Mouse (Mus musculus): ENCODE results near the gene Clrn3. TPM values are rescaled to one million over a fixed set of nuclear protein-coding genes. Genes with fewer than 3 reads are reported as not detected.
"Not testable (repeated sequence)": the region's sequence is repeated elsewhere in the genome, so short reads cannot be mapped to it uniquely, and the experiment has no call there.

Clrn3 gene
- polyA plus RNA-seq, 1 experiment: not detected

DNA sequence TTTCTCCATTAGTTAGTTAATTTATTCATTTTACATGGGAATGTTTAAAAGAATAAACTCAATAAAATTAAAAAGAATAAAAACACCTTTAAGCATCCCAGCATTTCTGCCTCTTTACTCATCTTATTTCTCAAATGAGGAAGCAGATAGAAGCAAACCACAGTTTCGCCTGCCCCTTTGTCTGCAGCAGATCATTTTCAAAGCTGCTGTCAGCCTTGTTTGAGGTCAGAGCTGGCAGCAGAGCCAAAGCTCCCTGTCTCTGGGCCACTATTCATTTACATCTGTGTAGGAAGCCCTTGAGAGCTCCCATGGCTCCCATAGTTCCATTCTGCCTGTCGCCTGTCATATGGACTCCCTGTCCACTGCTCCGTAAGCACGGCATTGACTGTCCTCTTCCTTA, 19.9 kb downstream of the Clrn3 start:
- Histone ChIP-seq H3K4me1 (ENCODE audit: control insufficient read depth, insufficient read depth, low read length) (no peaks in the 10 kb centered on the region), H3K4me3 (ENCODE audit: insufficient read depth, low read depth, low read length) (no peak overlapping the region), H3K27ac (ENCODE audit: insufficient read depth, low read depth, low read length) (no peak overlapping the region)
- WGBS: 81% methylated on average over 4 of the region's 4 CpGs
- TF ChIP-seq CTCF (IDR thresholded peaks at IDR 0.05; ENCODE audit: insufficient read depth, low read depth, low read length) (no peak), POLR2A (IDR thresholded peaks at IDR 0.05; ENCODE audit: insufficient read depth, low read depth, low read length) (no peak)

DNA sequence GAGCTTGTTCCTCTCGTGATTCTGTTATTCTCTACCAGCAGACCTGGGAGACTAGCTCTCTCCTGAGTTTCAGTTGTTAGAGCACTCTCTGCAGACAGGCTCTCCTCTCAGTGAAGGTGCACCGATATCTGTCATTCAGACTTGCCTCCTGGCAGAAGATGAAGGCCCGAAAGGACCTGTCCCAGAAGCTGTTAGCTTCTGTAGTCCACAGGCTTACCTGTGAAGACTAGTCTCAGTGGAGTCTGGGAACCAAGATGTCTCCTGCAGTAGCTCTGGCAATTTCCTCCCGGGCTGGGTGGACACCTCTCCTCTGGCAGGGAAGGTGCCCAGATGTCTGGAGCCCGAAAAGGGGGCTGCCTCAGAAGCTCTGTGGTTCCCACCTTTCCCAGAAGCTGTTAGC, 21.9 kb downstream of the Clrn3 start:
- 98% methylated on average over 5 of the region's 5 CpGs for WGBS
- H3K4me3 ChIP-seq (ENCODE audit: insufficient read depth, low read depth, low read length); H3K27ac ChIP-seq (ENCODE audit: insufficient read depth, low read depth, low read length); H3K4me1 ChIP-seq (ENCODE audit: control insufficient read depth, insufficient read depth, low read length): not testable (repeated sequence)

DNA sequence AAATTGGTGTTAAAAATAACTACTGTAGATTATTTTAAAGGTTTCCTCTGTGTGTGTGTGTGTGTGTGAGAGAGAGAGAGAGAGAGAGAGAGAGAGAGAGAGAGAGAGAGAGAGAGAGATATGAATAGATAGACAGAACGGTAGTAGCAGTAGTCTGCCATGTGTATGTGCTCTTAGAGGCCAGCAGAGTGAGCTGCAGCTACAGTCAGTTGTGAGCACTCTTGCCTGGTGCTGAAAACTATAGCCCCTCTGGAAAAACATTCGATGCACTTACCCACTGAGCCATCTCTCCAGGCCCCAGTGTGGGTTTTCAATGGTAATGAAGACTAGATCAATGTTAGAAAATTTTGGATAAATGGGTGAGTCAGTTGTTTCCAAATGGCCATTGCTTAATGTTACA, 29.1 kb downstream of the Clrn3 start:
- Histone ChIP-seq H3K27ac (ENCODE audit: insufficient read depth, low read depth, low read length) (no peak overlapping the region), H3K4me1 (ENCODE audit: control insufficient read depth, insufficient read depth, low read length) (no peaks in the 10 kb centered on the region), H3K4me3 (ENCODE audit: insufficient read depth, low read depth, low read length) (no peak overlapping the region)
- TF ChIP-seq POLR2A (IDR thresholded peaks at IDR 0.05; ENCODE audit: insufficient read depth, low read depth, low read length): no peak
- 52% methylated on average over 2 of the region's 2 CpGs for WGBS

DNA sequence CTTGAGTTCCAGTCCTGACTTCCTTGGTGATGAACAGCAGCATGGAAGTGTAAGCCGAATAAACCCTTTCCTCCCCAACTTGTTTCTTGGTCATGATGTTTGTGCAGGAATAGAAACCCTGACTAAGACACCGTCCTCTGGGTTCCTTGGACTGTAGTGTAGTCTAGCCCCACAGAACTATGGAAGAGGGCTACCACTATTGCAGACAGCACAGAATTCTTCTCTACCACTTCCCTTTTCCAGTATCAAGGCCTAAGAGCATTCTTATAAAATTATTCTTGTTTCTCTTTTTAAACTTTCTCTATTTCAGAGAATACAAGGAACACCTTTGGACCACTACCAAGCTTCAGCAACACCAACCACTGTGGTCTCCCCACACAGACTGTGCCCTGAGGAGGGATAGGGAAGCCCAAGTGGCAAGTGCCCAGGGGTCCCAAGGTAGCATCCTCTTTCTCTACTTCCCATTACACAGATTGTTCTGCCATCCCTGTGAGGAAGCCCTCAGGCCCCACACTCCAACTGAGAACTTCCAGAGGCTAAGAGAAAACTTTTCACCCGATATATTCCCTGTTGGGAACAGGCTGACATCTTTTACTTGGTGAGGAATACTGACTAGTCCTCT, 29.8 kb downstream of the Clrn3 start:
- Histone ChIP-seq H3K27ac (ENCODE audit: insufficient read depth, low read depth, low read length) (no peak overlapping the region), H3K4me1 (ENCODE audit: control insufficient read depth, insufficient read depth, low read length) (no peaks in the 10 kb centered on the region), H3K4me3 (ENCODE audit: insufficient read depth, low read depth, low read length) (no peak overlapping the region)
- 92% methylated on average over 3 of the region's 3 CpGs for WGBS
- TF ChIP-seq CTCF (IDR thresholded peaks at IDR 0.05; ENCODE audit: insufficient read depth, low read depth, low read length) (no peak), POLR2A (IDR thresholded peaks at IDR 0.05; ENCODE audit: insufficient read depth, low read depth, low read length) (no peak)

DNA sequence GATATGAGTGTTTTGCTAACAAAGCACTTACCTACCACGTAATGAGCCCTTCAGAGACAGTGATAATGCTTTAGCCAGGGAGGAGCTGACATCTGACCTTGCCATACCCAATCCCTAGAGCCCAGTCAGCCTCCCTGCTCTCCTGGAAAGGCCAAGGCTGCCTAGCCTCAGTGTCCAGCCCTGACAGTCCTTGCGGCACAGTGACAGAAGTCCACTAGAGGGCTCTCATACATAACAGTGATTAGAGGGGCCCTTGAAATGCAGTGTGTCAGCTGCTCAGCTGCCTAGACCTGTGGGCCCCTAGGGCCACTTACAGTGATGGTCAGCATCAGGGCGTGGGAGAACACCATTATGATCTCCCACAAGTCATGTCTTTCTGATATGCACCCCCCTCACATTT, 33.2 kb downstream of the Clrn3 start:
- Histone ChIP-seq H3K27ac (ENCODE audit: insufficient read depth, low read depth, low read length) (no peak overlapping the region), H3K4me1 (ENCODE audit: control insufficient read depth, insufficient read depth, low read length) (no peaks in the 10 kb centered on the region), H3K4me3 (ENCODE audit: insufficient read depth, low read depth, low read length) (no peak overlapping the region)
- WGBS: 63% methylated on average over 3 of the region's 3 CpGs
- TF ChIP-seq CTCF (IDR thresholded peaks at IDR 0.05; ENCODE audit: insufficient read depth, low read depth, low read length) (no peak), POLR2A (IDR thresholded peaks at IDR 0.05; ENCODE audit: insufficient read depth, low read depth, low read length) (no peak)

DNA sequence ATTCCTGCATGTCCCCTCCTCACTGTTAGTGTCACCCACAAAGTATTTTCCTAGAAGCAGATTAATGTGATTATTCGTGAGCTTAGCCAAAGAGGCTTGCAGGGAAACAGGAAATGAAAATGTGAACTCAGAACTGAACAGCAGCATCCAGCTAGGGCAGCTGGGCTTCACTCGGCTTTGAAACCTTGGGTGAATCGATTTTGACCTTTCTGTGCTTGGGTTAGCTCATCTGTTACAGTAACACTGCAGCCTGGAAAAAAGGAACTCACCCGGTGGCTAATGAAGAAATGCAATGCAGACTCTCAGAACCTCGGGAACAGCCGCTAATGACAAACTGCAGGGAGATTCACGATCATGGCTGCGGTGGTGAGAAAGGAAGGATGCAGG, 38.0 kb downstream of the Clrn3 start:
- Histone ChIP-seq H3K4me1 (ENCODE audit: control insufficient read depth, insufficient read depth, low read length) (peaks cover 6% of the 10 kb centered on the region), H3K27ac (ENCODE audit: insufficient read depth, low read depth, low read length) (no peak overlapping the region), H3K4me3 (ENCODE audit: insufficient read depth, low read depth, low read length) (no peak overlapping the region)
- TF ChIP-seq CTCF (IDR thresholded peaks at IDR 0.05; ENCODE audit: insufficient read depth, low read depth, low read length) (no peak), POLR2A (IDR thresholded peaks at IDR 0.05; ENCODE audit: insufficient read depth, low read depth, low read length) (no peak)
- 78% methylated on average over 8 of the region's 8 CpGs for whole genome bisulfite sequencing

DNA sequence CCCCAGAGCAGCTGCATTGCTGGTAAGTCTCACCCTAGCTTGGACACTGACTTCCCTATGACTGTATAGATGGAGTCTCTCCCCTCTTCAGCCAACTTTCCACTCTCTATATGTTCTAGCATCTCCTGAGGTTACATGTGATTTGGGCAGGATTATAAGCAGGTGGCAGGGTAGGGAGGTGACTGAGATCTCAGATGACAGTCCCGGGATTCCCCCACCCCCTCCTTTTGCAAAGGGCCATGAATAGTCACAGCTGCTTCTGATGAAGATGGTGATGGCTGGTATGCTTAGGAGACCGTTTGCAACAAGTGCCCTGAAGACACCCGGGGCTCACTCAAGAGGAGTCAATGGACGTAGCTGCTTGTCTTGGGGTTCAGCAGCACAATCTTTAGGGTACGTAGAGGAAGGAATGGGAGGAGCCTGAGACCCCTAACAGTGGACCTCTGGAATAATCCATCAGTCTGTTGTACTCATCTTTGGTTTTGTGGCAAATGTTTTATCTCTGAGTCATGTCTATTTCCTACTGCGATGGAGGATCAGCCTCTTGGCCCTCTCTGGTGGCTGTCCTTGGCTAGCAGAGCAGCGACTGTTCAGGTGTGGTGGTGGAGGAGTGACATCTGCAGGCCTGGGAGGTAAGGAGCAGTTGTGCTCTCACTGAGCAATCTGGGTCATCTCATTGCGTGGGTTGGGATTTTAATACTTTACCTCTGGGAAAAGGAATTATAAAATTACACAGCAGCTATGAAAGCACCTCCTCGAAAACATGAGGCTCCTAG, 38.5 kb downstream of the Clrn3 start:
- WGBS: 82% methylated on average over 9 of the region's 9 CpGs
- no peak overlapping the region for H3K27ac ChIP-seq (ENCODE audit: insufficient read depth, low read depth, low read length)
- TF ChIP-seq CTCF (IDR thresholded peaks at IDR 0.05; ENCODE audit: insufficient read depth, low read depth, low read length): no peak
- TF ChIP-seq POLR2A (IDR thresholded peaks at IDR 0.05; ENCODE audit: insufficient read depth, low read depth, low read length): no peak
- H3K4me3 ChIP-seq (ENCODE audit: insufficient read depth, low read depth, low read length): no peak overlapping the region
- peaks cover 6% of the 10 kb centered on the region for H3K4me1 ChIP-seq (ENCODE audit: control insufficient read depth, insufficient read depth, low read length)

DNA sequence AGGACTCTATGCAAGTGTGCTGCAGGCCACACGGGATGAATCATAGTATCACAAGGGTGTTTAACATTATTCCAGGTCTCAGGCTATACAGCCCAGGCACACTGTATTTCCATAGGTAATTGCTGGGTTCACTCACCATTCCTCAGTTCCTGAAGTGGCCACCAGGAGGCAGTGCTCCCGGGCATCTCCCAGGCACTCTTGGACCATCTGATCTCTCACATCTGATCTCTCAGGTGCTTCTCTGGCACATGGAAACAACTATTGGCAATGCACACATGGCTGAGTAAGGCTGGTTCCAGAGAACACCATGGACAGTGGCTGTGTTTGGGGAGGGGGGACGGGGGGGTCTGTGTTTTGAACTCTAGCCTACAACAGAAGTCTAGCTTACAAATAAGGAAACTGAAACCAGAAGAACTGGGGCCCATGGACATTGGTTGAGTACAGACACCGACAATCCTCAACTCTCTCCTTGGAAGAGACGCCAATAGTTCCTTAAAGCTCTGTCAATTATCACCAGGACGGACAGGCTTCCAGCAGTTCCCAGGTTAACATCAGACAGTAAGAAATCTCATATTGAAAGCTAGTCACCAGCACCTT, 40.1 kb downstream of the Clrn3 start:
- TF ChIP-seq CTCF (IDR thresholded peaks at IDR 0.05; ENCODE audit: insufficient read depth, low read depth, low read length) (peak; percentile 41; the same call in 1 of the 2 replicates), POLR2A (IDR thresholded peaks at IDR 0.05; ENCODE audit: insufficient read depth, low read depth, low read length) (no peak)
- peaks cover 6% of the 10 kb centered on the region for H3K4me1 ChIP-seq (ENCODE audit: control insufficient read depth, insufficient read depth, low read length)
- H3K4me3 ChIP-seq (ENCODE audit: insufficient read depth, low read depth, low read length): no peak overlapping the region
- WGBS: 73% methylated on average over 6 of the region's 6 CpGs
- no peak overlapping the region for H3K27ac ChIP-seq (ENCODE audit: insufficient read depth, low read depth, low read length)

DNA sequence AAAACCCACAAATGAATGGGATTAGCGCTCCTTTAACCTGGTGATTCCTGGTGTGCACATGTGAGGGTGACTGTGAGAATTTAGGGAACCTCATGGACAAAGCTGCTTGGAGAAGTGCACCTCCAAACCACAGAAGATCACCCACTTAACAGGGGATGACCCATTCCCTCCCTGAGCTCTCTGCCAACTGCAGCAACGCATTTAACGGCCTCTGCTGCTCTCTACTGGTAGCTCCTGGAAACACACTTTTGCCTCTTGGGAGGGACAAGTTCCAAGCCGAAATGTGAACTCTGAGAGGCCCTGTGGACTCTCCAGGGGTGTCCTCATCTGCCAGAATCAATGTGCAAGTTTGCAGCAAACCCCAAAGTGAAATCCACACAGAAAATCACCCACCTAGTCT, 41.0 kb downstream of the Clrn3 start:
- TF ChIP-seq CTCF (IDR thresholded peaks at IDR 0.05; ENCODE audit: insufficient read depth, low read depth, low read length): peak; percentile 82
- TF ChIP-seq POLR2A (IDR thresholded peaks at IDR 0.05; ENCODE audit: insufficient read depth, low read depth, low read length): no peak
- WGBS: 28% methylated on average over 4 of the region's 4 CpGs
- Histone ChIP-seq H3K27ac (ENCODE audit: insufficient read depth, low read depth, low read length) (no peak overlapping the region), H3K4me1 (ENCODE audit: control insufficient read depth, insufficient read depth, low read length) (peaks cover 6% of the 10 kb centered on the region), H3K4me3 (ENCODE audit: insufficient read depth, low read depth, low read length) (no peak overlapping the region)
